Mouse (Mus musculus) G1E (cell line): Measurements from ENCODE around the gene Gm5901.

ENCODE experiments used
- CTCF ChIP-seq: IDR thresholded peaks from 2 replicates; pipeline ENCODE4 v1.5.1; 2012; ENCODE audit warnings: low read depth, low read length, inconsistent platforms, mixed read lengths
- GATA1 ChIP-seq: IDR thresholded peaks from 2 replicates; pipeline ENCODE4 v1.6.1; 2012; ENCODE audit warnings: borderline replicate concordance, low read length, inconsistent platforms, mixed read lengths
- POLR2AphosphoS5 ChIP-seq: IDR thresholded peaks from 2 replicates; pipeline ENCODE4 v1.6.1; 2012; ENCODE audit warnings: low read depth, low read length, inconsistent platforms; ENCODE audit not compliant: insufficient replicate concordance
- TAL1 ChIP-seq: conservative IDR thresholded peaks from 2 replicates; pipeline ENCODE4 v1.6.1; 2012; ENCODE audit warnings: low read depth, low read length, inconsistent platforms, mixed read lengths

DNA sequence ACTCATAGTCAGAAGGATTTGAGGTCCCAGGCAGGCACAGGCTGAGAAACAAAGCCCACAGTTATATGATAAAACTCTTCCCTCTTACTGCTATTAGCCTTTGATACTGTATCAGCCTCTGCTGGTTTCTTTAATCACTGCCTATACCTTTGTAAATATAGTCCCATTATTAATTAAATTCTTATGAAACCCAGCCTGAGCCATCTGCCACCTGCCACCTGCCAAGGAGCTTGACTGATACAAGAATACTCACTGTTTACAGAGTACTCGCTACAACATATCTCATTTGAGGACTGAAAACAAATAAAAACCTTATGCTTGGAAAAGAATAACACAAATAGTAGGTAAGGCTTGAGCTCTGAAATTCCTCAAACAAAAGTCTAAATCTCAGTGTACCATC lies 19.8 kb downstream of the Gm5901 start:
- TF ChIP-seq TAL1 (no peak), CTCF (no peak), GATA1 (no peak), POLR2AphosphoS5 (no peak)
